Mouse (Mus musculus) MEL (cell line): Measurements from ENCODE around the gene Sipa1l1. TPM values are rescaled to one million over a fixed set of nuclear protein-coding genes. Genes with fewer than 3 reads are reported as not detected.

Source experiments
- DNase-seq: peaks from one replicate; pipeline ENCODE4 v3.0.0; 2011; ENCODE audit warnings: low read depth, low spot score
- H3K27ac ChIP-seq: 2 replicates; pipeline ENCODE4 v1.5.1; 2012; ENCODE audit warnings: low read depth, mild to moderate bottlenecking, control low read depth, low read length, moderate library complexity; ENCODE audit not compliant: control insufficient read depth
- H3K27me3 ChIP-seq, 2 experiments: fragments of 150-350 bp in 1 of 2; sonication (generic) in 1 of 2; 2 replicates each; pipeline ENCODE4 v1.6.1; 2012; ENCODE audit warnings: low read length in 2 of 2, mild to moderate bottlenecking in 2 of 2, improper control_type of control experiment in 1 of 2, moderate library complexity in 1 of 2; ENCODE audit not compliant: insufficient read depth in 2 of 2, control insufficient read depth in 1 of 2
- H3K36me3 ChIP-seq, 2 experiments: 2 replicates each; pipeline ENCODE4 v1.6.1; 2012 to 2014; ENCODE audit warnings: low read length in 2 of 2, improper control_type of control experiment in 1 of 2, inconsistent platforms in 1 of 2, mild to moderate bottlenecking in 1 of 2; ENCODE audit not compliant: insufficient read depth in 2 of 2, control insufficient read depth in 1 of 2
- H3K4me1 ChIP-seq, 2 experiments: fragments of 150-350 bp in 1 of 2; sonication (generic) in 1 of 2; 2 replicates each; pipeline ENCODE4 v1.6.1; 2012; ENCODE audit warnings: low read length in 2 of 2, improper control_type of control experiment in 1 of 2, mild to moderate bottlenecking in 1 of 2; ENCODE audit not compliant: insufficient read depth in 2 of 2, control insufficient read depth in 1 of 2
- H3K4me3 ChIP-seq, 2 experiments: fragments of 150-350 bp in 1 of 2; sonication (generic) in 1 of 2; 2 replicates each; pipeline ENCODE4 v1.5.1; 2012; ENCODE audit warnings: low read depth in 2 of 2, low read length in 2 of 2, mild to moderate bottlenecking in 2 of 2, moderate library complexity in 2 of 2, control low read depth in 1 of 2, improper control_type of control experiment in 1 of 2; ENCODE audit not compliant: control insufficient read depth in 1 of 2, insufficient read depth in 1 of 2
- H3K79me2 ChIP-seq: 2 replicates; pipeline ENCODE4 v1.6.1; 2012; ENCODE audit warnings: mild to moderate bottlenecking, low read length, moderate library complexity; ENCODE audit not compliant: control insufficient read depth, poor library complexity, insufficient read depth
- H3K9ac ChIP-seq: 2 replicates; pipeline ENCODE4 v1.6.1; 2012; ENCODE audit warnings: low read depth, mild to moderate bottlenecking, control low read depth, low read length, moderate library complexity; ENCODE audit not compliant: control insufficient read depth, poor library complexity, severe bottlenecking
- H3K9me3 ChIP-seq: fragments of 150-350 bp; sonication (generic); replicated peaks from 2 replicates; pipeline ENCODE4 v1.6.1; 2012; ENCODE audit warnings: mild to moderate bottlenecking, low read length, improper control_type of control experiment, moderate library complexity; ENCODE audit not compliant: insufficient read depth
- CHD1 ChIP-seq: IDR thresholded peaks from 2 replicates; pipeline ENCODE4 v1.6.1; 2012; ENCODE audit warnings: low read depth, mild to moderate bottlenecking, inconsistent platforms, low read length, improper control_type of control experiment
- CTCF ChIP-seq, 3 experiments: IDR thresholded peaks in 2 of 3; conservative IDR thresholded peaks in 1 of 3; 2 replicates each; pipeline ENCODE4 v1.5.1; 2011 to 2012; ENCODE audit warnings: low read length in 3 of 3, low read depth in 2 of 3, mild to moderate bottlenecking in 2 of 3, improper control_type of control experiment in 1 of 3, inconsistent platforms in 1 of 3, mixed read lengths in 1 of 3, moderate library complexity in 1 of 3; ENCODE audit not compliant: control insufficient read depth in 1 of 3, insufficient read depth in 1 of 3, poor library complexity in 1 of 3, severe bottlenecking in 1 of 3
- E2F4 ChIP-seq: IDR thresholded peaks from 2 replicates; pipeline ENCODE4 v1.6.1; 2011; ENCODE audit warnings: low read depth, low read length, improper control_type of control experiment, borderline replicate concordance
- EP300 ChIP-seq, 2 experiments: IDR thresholded peaks; 2 replicates each; pipeline ENCODE4 v1.6.1; 2011; ENCODE audit warnings: improper control_type of control experiment in 2 of 2, low read length in 2 of 2, low read depth in 1 of 2, mild to moderate bottlenecking in 1 of 2
- ETS1 ChIP-seq: IDR thresholded peaks from 2 replicates; pipeline ENCODE4 v1.6.1; 2012; ENCODE audit warnings: low read depth, mild to moderate bottlenecking, inconsistent platforms, low read length, improper control_type of control experiment, moderate library complexity
- KAT2A ChIP-seq: conservative IDR thresholded peaks from 2 replicates; pipeline ENCODE4 v1.6.1; 2012; ENCODE audit warnings: low read depth, low read length, improper control_type of control experiment, inconsistent platforms
- MAFK ChIP-seq: IDR thresholded peaks from 2 replicates; pipeline ENCODE4 v1.6.1; 2011; ENCODE audit warnings: low read depth, mild to moderate bottlenecking, low read length, improper control_type of control experiment, borderline replicate concordance
- MAX ChIP-seq: IDR thresholded peaks from 2 replicates; pipeline ENCODE4 v1.6.1; 2011; ENCODE audit warnings: low read length, improper control_type of control experiment
- MEF2A ChIP-seq: IDR thresholded peaks from 2 replicates; pipeline ENCODE4 v1.6.1; 2014; ENCODE audit warnings: low read depth, mild to moderate bottlenecking, inconsistent platforms, low read length, improper control_type of control experiment; ENCODE audit not compliant: poor library complexity, insufficient replicate concordance, severe bottlenecking; ENCODE audit errors: extremely low read depth
- MXI1 ChIP-seq: IDR thresholded peaks from 2 replicates; pipeline ENCODE4 v1.6.1; 2011; ENCODE audit warnings: mild to moderate bottlenecking, low read depth, low read length, improper control_type of control experiment
- MYB ChIP-seq: IDR thresholded peaks from 2 replicates; pipeline ENCODE4 v1.6.1; 2011; ENCODE audit warnings: mild to moderate bottlenecking, low read depth, low read length, improper control_type of control experiment
- MYC ChIP-seq: IDR thresholded peaks from 2 replicates; pipeline ENCODE4 v1.6.1; 2011; ENCODE audit warnings: low read depth, mild to moderate bottlenecking, low read length, improper control_type of control experiment, moderate library complexity
- NELFE ChIP-seq: IDR thresholded peaks from 2 replicates; pipeline ENCODE4 v1.6.1; 2011; ENCODE audit warnings: low read depth, low read length, improper control_type of control experiment
- NRF1 ChIP-seq: IDR thresholded peaks from 2 replicates; pipeline ENCODE4 v1.6.1; 2014; ENCODE audit warnings: low read depth, mild to moderate bottlenecking, inconsistent platforms, low read length, improper control_type of control experiment, moderate library complexity; ENCODE audit not compliant: poor library complexity, insufficient read depth, severe bottlenecking
- POLR2AphosphoS2 ChIP-seq: IDR thresholded peaks from 2 replicates; pipeline ENCODE4 v1.6.1; 2011; ENCODE audit warnings: low read length, improper control_type of control experiment
- POLR2AphosphoS5 ChIP-seq: IDR thresholded peaks from 2 replicates; pipeline ENCODE4 v1.6.1; 2012; ENCODE audit warnings: low read depth, borderline replicate concordance, mild to moderate bottlenecking, inconsistent platforms, low read length, moderate library complexity, mixed read lengths
- RAD21 ChIP-seq: IDR thresholded peaks from 2 replicates; pipeline ENCODE4 v1.6.1; 2011; ENCODE audit warnings: mild to moderate bottlenecking, low read depth, low read length, improper control_type of control experiment
- TCF12 ChIP-seq: IDR thresholded peaks from 2 replicates; pipeline ENCODE4 v1.6.1; 2014; ENCODE audit warnings: low read depth, mild to moderate bottlenecking, inconsistent platforms, low read length, improper control_type of control experiment, moderate library complexity
- UBTF ChIP-seq: IDR thresholded peaks from 2 replicates; pipeline ENCODE4 v1.6.1; 2012; ENCODE audit warnings: low read depth, mild to moderate bottlenecking, inconsistent platforms, low read length, improper control_type of control experiment, moderate library complexity, borderline replicate concordance; ENCODE audit not compliant: insufficient read depth
- USF1 ChIP-seq: IDR thresholded peaks from 2 replicates; pipeline ENCODE4 v1.6.1; 2014; ENCODE audit warnings: low read depth, mild to moderate bottlenecking, inconsistent platforms, low read length, improper control_type of control experiment, moderate library complexity
- USF2 ChIP-seq, 2 experiments: IDR thresholded peaks; 2 replicates each; pipeline ENCODE4 v1.6.1; 2011 to 2012; ENCODE audit warnings: improper control_type of control experiment in 2 of 2, low read length in 2 of 2, borderline replicate concordance in 1 of 2, inconsistent platforms in 1 of 2, low read depth in 1 of 2, mild to moderate bottlenecking in 1 of 2; ENCODE audit not compliant: insufficient read depth in 1 of 2
- ZKSCAN1 ChIP-seq: IDR thresholded peaks from 2 replicates; pipeline ENCODE4 v1.6.1; 2012; ENCODE audit warnings: low read depth, mild to moderate bottlenecking, inconsistent platforms, low read length, improper control_type of control experiment, moderate library complexity
- ZMIZ1 ChIP-seq: IDR thresholded peaks from 2 replicates; pipeline ENCODE4 v1.6.1; 2012; ENCODE audit warnings: low read depth, mild to moderate bottlenecking, inconsistent platforms, low read length, improper control_type of control experiment, moderate library complexity
- ZNF384 ChIP-seq: IDR thresholded peaks from 2 replicates; pipeline ENCODE4 v1.6.1; 2012; ENCODE audit warnings: low read depth, mild to moderate bottlenecking, inconsistent platforms, low read length, improper control_type of control experiment
- polyA plus RNA-seq, 2 experiments: library from polyadenylated mRNA; stranded (reverse) in 1 of 2; unstranded in 1 of 2; fragments of >175 nt in 1 of 2; fragments of >200 nt in 1 of 2; gene quantifications; 2 replicates each; pipeline versions ENCODE4 v1.2.1 to v1.2.4; 2012; ENCODE audit warnings: low replicate concordance in 2 of 2, low read depth in 1 of 2; ENCODE audit not compliant: insufficient read length in 2 of 2, insufficient read depth in 1 of 2, missing spikeins in 1 of 2
- total RNA-seq: library from RNA; depleted of rRNA; stranded (reverse); fragments of 300-350 nt; gene quantifications from 2 replicates; pipeline ENCODE4 v1.2.3, GENCODE M21; 2012

Gene Sipa1l1
- total and polyA plus RNA-seq, 3 experiments, result 18.1 to 42.7 (median 19.3) TPM

DNA sequence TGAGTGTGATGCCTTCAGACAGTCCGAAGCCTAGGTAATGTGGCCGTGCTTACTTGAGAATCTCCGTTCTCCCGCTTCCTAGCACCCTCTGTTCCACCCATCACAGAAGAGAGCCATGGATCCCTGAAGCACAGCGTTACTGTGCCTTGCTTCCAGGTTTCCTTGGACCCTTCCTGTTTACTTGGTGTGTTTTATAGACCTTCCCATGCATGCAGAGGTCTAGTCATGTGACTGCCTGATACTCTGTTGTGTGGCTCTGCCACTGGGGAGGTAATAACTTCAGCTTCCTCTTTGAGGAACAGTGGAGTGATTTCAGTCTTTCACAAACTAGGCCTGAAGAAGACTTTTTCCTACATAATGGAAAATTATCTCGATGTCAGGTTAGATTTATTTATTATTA lies 197.6 kb downstream of the Sipa1l1 start:
- peaks cover 0 to 10% of the 10 kb centered on the region in 2 experiments; a peak in 3 of 4 replicates for H3K36me3 ChIP-seq
- TF ChIP-seq NELFE (no peak), ZKSCAN1 (no peak), USF2 (IDR thresholded peaks at IDR 0.05; ENCODE audit: borderline replicate concordance in 1 of 2, insufficient read depth in 1 of 2, low read depth in 1 of 2, low read length in 2 of 2) (0 out of 4 replicates have a peak, but pooled peaks of 1 of the 2 experiments have one; percentile 36), KAT2A (no peak), EP300 (IDR thresholded peaks at IDR 0.05; ENCODE audit: low read depth in 1 of 2, low read length in 2 of 2) (no peak), MYC (no peak), CHD1 (no peak), ZMIZ1 (no peak), ZNF384 (no peak), ETS1 (no peak), USF1 (peak; percentile 77), MEF2A (no peak), POLR2AphosphoS5 (no peak)
- peak; percentile 32 for DNase-seq

DNA sequence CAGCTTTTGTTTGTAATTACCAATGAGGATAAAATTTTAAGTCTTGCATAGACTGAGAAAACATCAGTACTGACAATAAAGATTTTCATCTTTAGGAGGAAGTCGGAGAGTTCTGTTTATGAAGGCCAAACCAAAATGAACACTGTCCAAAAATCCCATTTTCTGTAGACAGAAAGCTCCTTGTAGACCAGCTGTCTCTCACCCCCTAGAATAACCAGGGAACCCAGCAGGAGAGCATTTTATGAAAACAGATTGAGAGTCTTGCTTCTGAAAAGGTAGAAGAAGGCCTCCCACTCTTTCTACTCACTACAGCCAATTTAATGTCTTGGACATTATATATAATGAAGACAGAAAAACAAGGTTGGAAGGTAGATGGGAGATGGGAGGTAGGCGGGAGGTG lies 198.2 kb downstream of the Sipa1l1 start:
- Histone ChIP-seq H3K4me1 (peaks cover 2 to 4% of the 10 kb centered on the region in 2 experiments; a peak in 2 of 4 replicates), H3K9ac (no peak overlapping the region)

More for the DNA sequence above, 197.6 kb downstream of the Sipa1l1 start:
- Histone ChIP-seq H3K79me2 (no peaks in the 10 kb centered on the region), H3K27me3 (no peaks in the 10 kb centered on the region), H3K4me1 (peaks cover 2 to 4% of the 10 kb centered on the region in 2 experiments; a peak in 2 of 4 replicates), H3K9me3 (no peaks in the 10 kb centered on the region), H3K4me3 (no peak overlapping the region), H3K9ac (no peak overlapping the region), H3K27ac (no peak overlapping the region)

More for the DNA sequence above, 198.2 kb downstream of the Sipa1l1 start:
- Histone ChIP-seq H3K36me3 (peaks cover 0 to 10% of the 10 kb centered on the region in 2 experiments; a peak in 3 of 4 replicates), H3K4me3 (no peak overlapping the region), H3K27ac (no peak overlapping the region), H3K27me3 (no peaks in the 10 kb centered on the region), H3K9me3 (no peaks in the 10 kb centered on the region), H3K79me2 (no peaks in the 10 kb centered on the region)
- DNase-seq, result no peak
- TF ChIP-seq MAX, result no peak
- no peak for TF ChIP-seq E2F4
- TF ChIP-seq CTCF (IDR thresholded peaks at IDR 0.05 in 2 of 3, conservative IDR thresholded peaks at IDR 0.05 in 1 of 3; ENCODE audit: control insufficient read depth in 1 of 3, insufficient read depth in 1 of 3, low read depth in 2 of 3, low read length in 3 of 3, poor library complexity in 1 of 3, severe bottlenecking in 1 of 3), result no peak
- TF ChIP-seq POLR2AphosphoS5, result no peak
- TF ChIP-seq NRF1, result no peak
- no peak for TF ChIP-seq UBTF
- TF ChIP-seq TCF12, result no peak
- no peak for TF ChIP-seq POLR2AphosphoS2
- no peak for TF ChIP-seq MYC
- TF ChIP-seq RAD21, result no peak
- TF ChIP-seq MXI1, result no peak
- no peak for TF ChIP-seq NELFE
- no peak for TF ChIP-seq MYB
- no peak for TF ChIP-seq MAFK
